ENCODE assay signal across 8 mouse cellular contexts in genomic region chr2:181060127-181060526, GRCm38 (mm10). TPM values are rescaled to one million over a fixed set of nuclear protein-coding genes. Genes with fewer than 3 reads are reported as not detected.
DNase-seq lines count a peak whose midpoint lies in the region; ATAC-seq and TF ChIP-seq lines count a peak whose summit lies in the region.

No protein-coding gene starts in this region.

- peak; percentile 69 for DNase-seq in CD4-positive, CD25-positive, alpha-beta regulatory T cell, adult 2 months (ENCODE audit: low read depth, low spot score)
- DNase-seq in cerebellum, adult 8-10 months = peak; percentile 86
- peak; percentile 75 for DNase-seq in forelimb bud, embryonic 11.5 days (ENCODE audit: low read depth, low spot score)
- DNase-seq in hindbrain, postnatal 0 days (ENCODE audit: low spot score) = peak; percentile 93
- DNase-seq in left cerebral cortex, adult 18-20 months (ENCODE audit: low spot score in 2 of 2) = peak; percentile 78 to 88
- peak; percentile 98 for DNase-seq in midbrain, embryonic 11.5 days (ENCODE audit: low spot score, missing footprints)

- TF ChIP-seq POLR2A in small intestine, adult 2 months (IDR thresholded peaks at IDR 0.05; ENCODE audit: low read depth, low read length) = no peak

- no peak overlapping the region for H3K27ac ChIP-seq in hindbrain, postnatal 0 days
- no peak overlapping the region for H3K27ac ChIP-seq in midbrain, embryonic 11.5 days (ENCODE audit: low read depth, low read length)
- H3K27ac ChIP-seq in small intestine, adult 2 months (ENCODE audit: insufficient read depth, low read depth, low read length) = no peak overlapping the region

- no peak overlapping the region for H3K9ac ChIP-seq in hindbrain, postnatal 0 days (replicated peaks; ENCODE audit: low read length)
- H3K9ac ChIP-seq in midbrain, embryonic 11.5 days (ENCODE audit: low read length) = no peak overlapping the region

- H3K9me3 ChIP-seq in hindbrain, postnatal 0 days (ENCODE audit: low read length) = no peaks in the 10 kb centered on the region
- H3K9me3 ChIP-seq in midbrain, embryonic 11.5 days (ENCODE audit: control insufficient read depth, low read length) = no peaks in the 10 kb centered on the region

- no peaks in the 10 kb centered on the region for H3K4me1 ChIP-seq in hindbrain, postnatal 0 days (ENCODE audit: insufficient read depth, low read length)
- H3K4me1 ChIP-seq in midbrain, embryonic 11.5 days (ENCODE audit: control insufficient read depth, insufficient read depth, low read length) = peaks cover 6% of the 10 kb centered on the region
- H3K4me1 ChIP-seq in small intestine, adult 2 months (ENCODE audit: control insufficient read depth, insufficient read depth, insufficient read length, low read length) = no peaks in the 10 kb centered on the region

- H3K4me3 ChIP-seq in hindbrain, postnatal 0 days (ENCODE audit: low read length) = no peak overlapping the region
- no peak overlapping the region for H3K4me3 ChIP-seq in midbrain, embryonic 11.5 days (ENCODE audit: low read depth, low read length)
- H3K4me3 ChIP-seq in small intestine, adult 2 months (ENCODE audit: low read depth, low read length) = no peak overlapping the region

- no peaks in the 10 kb centered on the region for H3K27me3 ChIP-seq in hindbrain, postnatal 0 days (ENCODE audit: insufficient read depth, low read length)
- H3K27me3 ChIP-seq in midbrain, embryonic 11.5 days (ENCODE audit: control insufficient read depth, insufficient read depth, low read length) = no peaks in the 10 kb centered on the region
- no peaks in the 10 kb centered on the region for H3K27me3 ChIP-seq in small intestine, adult 2 months (ENCODE audit: control insufficient read depth, insufficient read depth, low read length)

- TF ChIP-seq CTCF in hindbrain, postnatal 0 days (IDR thresholded peaks at IDR 0.05; ENCODE audit: low read depth) = peak; percentile 98
- peak; percentile 82; the same call in 1 of the 2 replicates for TF ChIP-seq CTCF in small intestine, adult 2 months (IDR thresholded peaks at IDR 0.05; ENCODE audit: extremely low read depth, insufficient read length, insufficient replicate concordance, low read depth, low read length)

- WGBS in hindbrain, postnatal 0 days = 15% methylated on average over 5 of the region's 5 CpGs
- 23% methylated on average over 5 of the region's 5 CpGs for WGBS in midbrain, embryonic 11.5 days
- 4% methylated on average over 5 of the region's 5 CpGs for WGBS in small intestine, adult 2 months

- no peak overlapping the region for H3K4me2 ChIP-seq in hindbrain, postnatal 0 days (ENCODE audit: low read depth, low read length)
- no peak overlapping the region for H3K4me2 ChIP-seq in midbrain, embryonic 11.5 days

- no peak for ATAC-seq in CD4-positive, CD25-positive, alpha-beta regulatory T cell, adult 4 months
- ATAC-seq in hindbrain, postnatal 0 days = peak; percentile 79
- ATAC-seq in midbrain, embryonic 11.5 days (ENCODE audit: low FRiP score) = peak; percentile 76; the same call in 1 of the 2 replicates

- H3K36me3 ChIP-seq in hindbrain, postnatal 0 days (ENCODE audit: insufficient read depth, low read length) = no peaks in the 10 kb centered on the region
- no peaks in the 10 kb centered on the region for H3K36me3 ChIP-seq in midbrain, embryonic 11.5 days (ENCODE audit: control insufficient read depth, insufficient read depth, low read length)
- no peaks in the 10 kb centered on the region for H3K36me3 ChIP-seq in small intestine, adult 2 months (ENCODE audit: control insufficient read depth, insufficient read depth, low read length)

RNA-seq across cellular contexts. Expression of gene Chrna4, which starts 16.8 kb away (rescaled TPM):
- polyA plus RNA-seq in CD4-positive, CD25-positive, alpha-beta regulatory T cell, adult 4 months (2017; shearing (Covaris generic)) = not detected
- 50.5 and 52.7 TPM in 2 replicates for total RNA-seq in hindbrain, postnatal 0 days (2014; rRNA removed)
- 35.2 and 41.4 TPM in 2 replicates for polyA plus RNA-seq in hindbrain, postnatal 0 days (2015; fragmentation: Nextera tagmentation; extraction: Ambion mirVana)
- total RNA-seq in left cerebral cortex, adult 18-20 months (2021) = 10 to 100 TPM; 36.5 to 41.2 TPM
- polyA plus RNA-seq in midbrain, embryonic 11.5 days (2014; fragmentation: Nextera tagmentation; extraction: Ambion mirVana) = 41.2 and 44.2 TPM in 2 replicates
- polyA plus RNA-seq in small intestine, adult 2 months (2012; rRNA removed) = 0.04 TPM in 2 replicates

Comparison
In these comparisons a context has a peak if more than half of its experiments do, and no peak if none do; other contexts are left out.
1. RNA of gene Chrna4, which starts 16.8 kb away (polyA plus RNA-seq): 35.2 to 41.4 TPM in hindbrain, postnatal 0 days and 41.2 to 44.2 TPM in midbrain, embryonic 11.5 days; 0.04 TPM in small intestine, adult 2 months and not detected in CD4-positive, CD25-positive, alpha-beta regulatory T cell, adult 4 months; every median in the first group is over 10 times any median in the second.
2. Peak in every context shown above with its lines, with median percentiles within 50 percentile points of each other: DNase-seq.